Mouse (Mus musculus): ENCODE data around the gene Actl6a.

Gene Actl6a

DNA sequence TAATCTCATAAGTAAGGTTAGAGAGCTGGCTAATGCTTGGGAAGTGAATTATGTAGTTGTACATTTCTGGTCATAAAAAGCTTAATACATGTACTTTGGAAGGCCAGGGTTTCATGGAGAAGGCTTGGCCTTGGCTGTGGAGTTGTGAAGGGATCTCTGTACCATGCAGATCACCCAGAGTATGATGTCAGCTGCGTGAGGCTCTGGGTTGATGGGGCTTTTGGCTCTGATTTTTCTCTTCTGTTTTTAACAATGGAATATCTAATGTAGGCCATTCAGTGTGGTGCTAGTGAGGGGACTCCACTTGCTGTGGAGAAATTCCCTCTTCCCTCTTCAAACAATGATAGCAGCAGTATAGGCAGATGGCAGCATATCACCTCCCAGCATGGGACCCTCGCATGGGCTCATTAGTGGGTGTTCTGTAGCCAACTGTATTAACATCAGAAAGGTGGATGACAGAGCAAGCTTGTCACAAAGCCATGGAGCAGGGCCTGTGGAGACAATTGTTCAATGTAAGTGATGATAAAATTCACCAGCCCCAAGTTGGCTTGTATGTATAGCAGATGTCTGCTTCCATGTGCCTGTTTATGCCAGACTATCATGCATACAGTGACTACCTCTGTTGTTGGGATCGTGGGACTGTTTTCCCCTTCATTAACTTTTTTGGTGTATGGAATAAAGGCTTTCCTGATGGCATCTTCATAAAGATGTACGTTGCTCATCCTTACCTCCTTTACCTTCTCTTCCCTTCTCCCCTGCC, 43.9 kb downstream of the Actl6a start:
- no peak for DNase-seq (ENCODE audit: low spot score in 2 of 2)

DNA sequence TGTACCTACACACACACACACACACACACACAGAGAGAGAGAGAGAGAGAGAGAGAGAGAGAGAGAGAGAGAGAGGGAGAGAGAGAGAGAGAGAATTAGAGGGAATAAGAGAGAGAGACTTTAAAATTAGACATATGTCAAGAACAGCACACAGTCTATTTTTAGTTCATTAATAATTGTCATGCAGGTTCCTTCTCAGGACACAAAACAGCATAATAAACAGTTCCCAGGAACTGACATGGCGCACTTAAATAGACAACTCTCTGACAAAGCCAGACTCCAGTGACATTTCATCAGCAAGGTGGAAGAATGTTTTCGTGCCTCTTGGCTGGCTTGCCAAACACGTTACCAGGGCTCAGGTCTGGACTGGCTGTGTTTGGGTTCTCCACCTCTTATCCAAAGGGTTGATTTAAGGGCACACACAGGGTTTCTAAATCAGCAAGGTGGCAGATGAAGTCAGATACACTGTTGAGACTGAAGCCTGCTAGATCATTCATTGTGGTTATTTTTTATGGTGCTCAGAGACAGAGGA, 48.4 kb downstream of the Actl6a start:
- DNase-seq (ENCODE audit: low spot score in 2 of 2) = no peak

DNA sequence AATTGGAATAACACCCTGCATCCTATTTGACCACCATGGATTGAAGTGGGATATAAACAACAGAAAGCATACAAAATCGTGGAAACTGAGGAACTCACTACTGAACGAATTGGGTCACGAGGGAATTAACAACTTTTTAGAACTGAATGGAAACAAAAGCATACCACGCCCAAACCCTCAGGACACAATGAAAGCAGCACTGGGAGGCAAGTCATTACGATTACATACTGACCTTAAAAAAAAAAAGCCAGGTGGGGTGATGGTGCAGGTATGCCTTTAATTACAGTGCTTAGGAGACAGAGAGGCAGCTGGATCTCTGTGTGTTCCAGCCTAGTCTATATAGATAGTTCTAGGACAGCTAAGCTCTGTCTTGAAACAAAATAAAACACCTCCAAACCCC, 53.1 kb downstream of the Actl6a start:
- no peak for DNase-seq (ENCODE audit: low spot score in 2 of 2)

DNA sequence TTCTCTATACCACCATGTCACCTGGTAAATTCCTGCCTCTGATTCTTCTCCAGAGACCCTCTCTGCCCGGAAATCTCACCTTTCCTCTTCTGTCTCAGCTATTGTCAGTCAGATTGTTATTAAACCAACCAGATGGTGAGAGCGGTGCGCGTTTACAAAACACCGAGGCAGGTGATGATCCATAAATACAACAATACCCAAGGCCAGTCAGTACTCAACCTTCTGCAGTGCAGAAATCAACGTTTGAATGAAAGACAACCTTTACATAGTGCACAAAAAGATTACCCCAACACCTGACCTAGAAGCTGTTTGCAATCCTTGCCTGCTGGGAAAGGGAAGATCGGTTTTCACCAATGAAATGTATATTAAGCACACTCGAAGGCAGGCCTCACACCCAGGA, 56.9 kb downstream of the Actl6a start:
- no peak for DNase-seq (ENCODE audit: low spot score in 2 of 2)

DNA sequence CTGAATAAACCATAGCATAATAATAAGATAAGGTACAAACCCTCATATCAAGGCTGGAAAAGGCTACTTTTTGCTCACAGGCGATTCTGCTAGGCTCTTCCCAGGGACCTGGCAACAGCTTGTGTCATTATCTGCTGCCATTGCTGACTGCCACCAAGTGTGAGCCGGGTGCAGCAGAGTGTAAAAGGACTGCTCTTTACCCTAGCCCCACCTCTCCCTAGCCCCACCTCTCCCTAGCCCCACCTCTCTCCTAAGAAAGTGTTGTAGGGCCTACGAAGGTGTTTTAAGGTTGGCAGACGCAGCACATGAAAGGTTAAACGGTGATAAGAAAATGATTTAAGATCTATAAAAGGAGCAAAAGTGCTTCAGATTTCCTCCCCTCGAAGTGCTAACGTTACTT, 57.8 kb downstream of the Actl6a start:
- no peak for DNase-seq (ENCODE audit: low spot score in 2 of 2)

DNA sequence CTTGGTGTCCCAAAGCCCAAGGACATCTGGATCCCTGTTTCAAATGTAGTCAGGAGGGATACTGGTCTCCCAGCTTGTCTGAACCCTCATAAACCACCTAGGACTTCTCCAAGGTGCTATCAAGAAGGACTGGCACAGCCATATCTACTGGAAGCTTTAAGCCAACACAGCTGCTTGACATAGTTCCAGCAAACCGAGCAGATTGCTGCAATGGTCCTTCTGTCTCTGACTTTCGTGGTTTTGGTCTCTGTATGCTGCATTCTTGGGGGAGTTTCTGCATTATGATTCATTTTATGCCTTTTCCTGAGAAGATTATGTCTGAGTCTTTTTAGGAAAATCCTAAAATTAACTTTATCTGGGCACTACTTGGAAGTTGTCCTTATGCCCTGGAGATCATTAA, 64.7 kb downstream of the Actl6a start:
- no peak for DNase-seq (ENCODE audit: low spot score in 2 of 2)

All from frontal cortex, postnatal 25 days (tissue).